ENCODE assay signal across 16 mouse cellular contexts in genomic region chr15:7442148-7443100, GRCm38 (mm10). TPM values are rescaled to one million over a fixed set of nuclear protein-coding genes. Genes with fewer than 3 reads are reported as not detected.
DNase-seq lines count a peak whose midpoint lies in the region; ATAC-seq and TF ChIP-seq lines count a peak whose summit lies in the region.
"Had no signal": no experiment of that assay in that cellular context is flagged by ENCODE, and none has a peak within 500 bp of the region (broad histone marks: within the 10 kb centered on the region; RNA-seq: fewer than 3 reads in every experiment).

No protein-coding gene starts in this region.

- H3K27me3 ChIP-seq in kidney, postnatal 0 days (ENCODE audit: insufficient read depth, low read length), result no peaks in the 10 kb centered on the region
- no peaks in the 10 kb centered on the region for H3K27me3 ChIP-seq in intestine, embryonic 15.5 days (replicated peaks)
- no peaks in the 10 kb centered on the region; the same call in 1 of the 2 replicates for H3K27me3 ChIP-seq in limb, embryonic 14.5 days (ENCODE audit: control insufficient read depth, insufficient read depth, low read length)
- H3K27me3 ChIP-seq: embryonic facial prominence, embryonic 12.5 days had no signal

- H3K4me1 ChIP-seq in kidney, postnatal 0 days (replicated peaks; ENCODE audit: insufficient read depth, low read length), result no peaks in the 10 kb centered on the region
- peaks cover 13% of the 10 kb centered on the region; the same call in 1 of the 2 replicates for H3K4me1 ChIP-seq in intestine, embryonic 15.5 days (replicated peaks)
- no peaks in the 10 kb centered on the region for H3K4me1 ChIP-seq in limb, embryonic 14.5 days (ENCODE audit: control insufficient read depth, insufficient read depth, low read length)
- H3K4me1 ChIP-seq: embryonic facial prominence, embryonic 12.5 days; hindbrain, embryonic 10.5 days had no signal

- H3K9ac ChIP-seq in kidney, postnatal 0 days (ENCODE audit: low read depth, low read length), result no peak overlapping the region
- no peak overlapping the region for H3K9ac ChIP-seq in intestine, embryonic 15.5 days
- no peak overlapping the region for H3K9ac ChIP-seq in limb, embryonic 14.5 days (ENCODE audit: low read depth, low read length, severe bottlenecking)
- H3K9ac ChIP-seq: embryonic facial prominence, embryonic 12.5 days; liver, embryonic 14.5 days had no signal

- no peak overlapping the region for H3K4me3 ChIP-seq in kidney, postnatal 0 days (replicated peaks; ENCODE audit: low read depth, low read length)
- no peak overlapping the region for H3K4me3 ChIP-seq in intestine, embryonic 15.5 days (replicated peaks)
- H3K4me3 ChIP-seq in limb, embryonic 14.5 days (replicated peaks; ENCODE audit: low read length), result no peak overlapping the region
- H3K4me3 ChIP-seq in left cerebral cortex, adult 2 months, result no peak overlapping the region
- H3K4me3 ChIP-seq: embryonic facial prominence, embryonic 12.5 days; heart, adult 2 months; hindbrain, embryonic 10.5 days; midbrain, embryonic 10.5 days had no signal

- intact Hi-C loops in left cerebral cortex, adult 2 months (cut with DNase I), result loop anchor here (2.0 to 5.0 kb wide), 4 partner anchors 200 to 600 kb away; no protein-coding TSS in a partner anchor

- no peak for ATAC-seq in kidney, postnatal 0 days (replicated peaks; ENCODE audit: low FRiP score, low read depth)
- ATAC-seq in intestine, embryonic 15.5 days, result peak; percentile 71
- peak; percentile 30; the same call in 1 of the 2 replicates for ATAC-seq in limb, embryonic 14.5 days (ENCODE audit: low FRiP score, low read depth)
- ATAC-seq in inflammation-experienced regulatory T-cells, adult 6 months, result no peak
- ATAC-seq: Patski had no signal

- no peaks in the 10 kb centered on the region for H3K9me3 ChIP-seq in kidney, postnatal 0 days (replicated peaks; ENCODE audit: low read length)
- H3K9me3 ChIP-seq in intestine, embryonic 15.5 days, result no peaks in the 10 kb centered on the region
- no peaks in the 10 kb centered on the region for H3K9me3 ChIP-seq in limb, embryonic 14.5 days (ENCODE audit: control insufficient read depth, low read length)
- H3K9me3 ChIP-seq: embryonic facial prominence, embryonic 12.5 days; hindbrain, embryonic 10.5 days; midbrain, embryonic 10.5 days had no signal

- TF ChIP-seq CTCF in kidney, postnatal 0 days (IDR thresholded peaks at IDR 0.05; ENCODE audit: low read depth), result no peak
- no peak for TF ChIP-seq CTCF in left cerebral cortex, adult 2 months (IDR thresholded peaks at IDR 0.05)

- 58% methylated on average over 16 of the region's 16 CpGs for WGBS in kidney, postnatal 0 days
- 36% methylated on average over 16 of the region's 16 CpGs for WGBS in intestine, embryonic 15.5 days
- WGBS in limb, embryonic 14.5 days, result 45% methylated on average over 16 of the region's 16 CpGs

- TF ChIP-seq POLR2A in limb, embryonic 14.5 days (IDR thresholded peaks at IDR 0.05; ENCODE audit: borderline replicate concordance, extremely low read depth, insufficient read depth, insufficient read length), result no peak

- peak; percentile 61 for DNase-seq in kidney, postnatal 0 days (ENCODE audit: low spot score)
- DNase-seq in kidney, adult 11 months, result no peak
- DNase-seq in limb, embryonic 14.5 days (ENCODE audit: low spot score), result peak; percentile 52
- peak; percentile 8 for DNase-seq in retina, embryonic 14.5 days (ENCODE audit: low spot score)
- DNase-seq in left cerebral cortex, adult 2 months (ENCODE audit: extremely low spot score in 1 of 2, low spot score in 2 of 2), result no peak
- DNase-seq: adrenal gland, postnatal 10 days; cerebellum, adult 9-11 months; heart, adult 2 months had no signal

- no peaks in the 10 kb centered on the region for H3K36me3 ChIP-seq in kidney, postnatal 0 days (ENCODE audit: insufficient read depth, low read length)
- H3K36me3 ChIP-seq in intestine, embryonic 15.5 days, result no peaks in the 10 kb centered on the region
- H3K36me3 ChIP-seq in limb, embryonic 14.5 days (ENCODE audit: control insufficient read depth, insufficient read depth, low read length), result no peaks in the 10 kb centered on the region
- H3K36me3 ChIP-seq: embryonic facial prominence, embryonic 12.5 days; hindbrain, embryonic 10.5 days; midbrain, embryonic 10.5 days had no signal

- no peak overlapping the region for H3K27ac ChIP-seq in kidney, postnatal 0 days
- peak overlapping the region; percentile 45; the same call in 1 of the 2 replicates for H3K27ac ChIP-seq in intestine, embryonic 15.5 days
- no peak overlapping the region for H3K27ac ChIP-seq in limb, embryonic 14.5 days (replicated peaks; ENCODE audit: low read depth, low read length)
- no peak overlapping the region for H3K27ac ChIP-seq in left cerebral cortex, adult 2 months
- H3K27ac ChIP-seq: embryonic facial prominence, embryonic 12.5 days; heart, adult 2 months; hindbrain, embryonic 10.5 days; liver, embryonic 14.5 days; midbrain, embryonic 10.5 days had no signal

- H3K4me2 ChIP-seq in kidney, postnatal 0 days (ENCODE audit: low read length), result no peak overlapping the region
- peak overlapping the region; percentile 21 for H3K4me2 ChIP-seq in intestine, embryonic 15.5 days (replicated peaks)
- H3K4me2 ChIP-seq in limb, embryonic 14.5 days (replicated peaks; ENCODE audit: low read depth, low read length, severe bottlenecking), result no peak overlapping the region
- H3K4me2 ChIP-seq: embryonic facial prominence, embryonic 12.5 days had no signal

RNA-seq across cellular contexts. Expression of gene Egflam, which starts 44.2 kb away (rescaled TPM):
- 14.3 and 15.0 TPM in 2 replicates for polyA plus RNA-seq in kidney, postnatal 0 days (2015; fragmentation: Nextera tagmentation; extraction: Ambion mirVana)
- polyA plus RNA-seq in intestine, embryonic 15.5 days (2015; fragmentation: Nextera tagmentation; extraction: Ambion mirVana), result 21.5 and 24.8 TPM in 2 replicates
- 12.3 and 13.7 TPM in 2 replicates for polyA plus RNA-seq in limb, embryonic 14.5 days (2012; rRNA removed)
- polyA plus RNA-seq in limb, embryonic 14.5 days (2014; fragmentation: Nextera tagmentation; extraction: Ambion mirVana), result 14.1 and 16.4 TPM in 2 replicates
- 1 to 10 TPM; 4.7 to 5.6 TPM for total RNA-seq in left cerebral cortex, adult 2 months (2021)
- polyA plus RNA-seq in inflammation-experienced regulatory T-cells, adult 6 months (2017; shearing (Covaris generic)), result under 1 TPM in 1 of 3 experiments, not detected in 2; 0.09 TPM
- total RNA-seq: CH12.LX had no signal

Comparison
In these comparisons a context has a peak if more than half of its experiments do, and no peak if none do; other contexts are left out.
1. DNase-seq: peak in kidney, postnatal 0 days (single experiment), limb, embryonic 14.5 days (single experiment) and retina, embryonic 14.5 days (single experiment); none in kidney, adult 11 months (single experiment) and left cerebral cortex, adult 2 months (0 of 2).
2. ATAC-seq: peak in intestine, embryonic 15.5 days (single experiment) and limb, embryonic 14.5 days (single experiment); none in kidney, postnatal 0 days (single experiment) and inflammation-experienced regulatory T-cells, adult 6 months (single experiment).
3. RNA of gene Egflam, which starts 44.2 kb away (polyA plus RNA-seq): 21.5 to 24.8 TPM in intestine, embryonic 15.5 days, 14.3 to 15.0 TPM in kidney, postnatal 0 days and 12.3 to 16.4 TPM in limb, embryonic 14.5 days; 0.09 TPM in inflammation-experienced regulatory T-cells, adult 6 months; every median in the first group is over 10 times any median in the second.